Mouse (Mus musculus) forebrain, embryonic 16.5 days (tissue): Measurements from ENCODE around the gene Klk13. TPM values are rescaled to one million over a fixed set of nuclear protein-coding genes. Genes with fewer than 3 reads are reported as not detected.

Experiments used
- polyA plus RNA-seq: library from polyadenylated mRNA; unstranded; fragments of >200 nt; fragmentation: Nextera tagmentation; extraction: Ambion mirVana; gene quantifications from 2 replicates; pipeline ENCODE4 v1.2.1, GENCODE M21; 2015

The Klk13 gene
- polyA plus RNA-seq, 1 experiment from 2014 or later = not detected

Other genes starting within 250 kb of the Klk13 start
- gene Vsig10l, start 249.4 kb upstream of the Klk13 start, polyA plus RNA-seq = 5.5 and 7.3 TPM in 2 replicates
- gene Iglon5, start 222.5 kb upstream of the Klk13 start, polyA plus RNA-seq = 4.3 and 4.5 TPM in 2 replicates
- not detected in 2 replicates for gene 4931406B18Rik, start 206.6 kb upstream of the Klk13 start, polyA plus RNA-seq
- gene Cd33, start 168.1 kb upstream of the Klk13 start, polyA plus RNA-seq = 0.92 and 1.9 TPM in 2 replicates
- 12.5 TPM in 2 replicates for gene Zfp658, start 150.3 kb upstream of the Klk13 start, polyA plus RNA-seq
- 18.5 and 20.9 TPM in 2 replicates for gene Zfp719, start 133.0 kb upstream of the Klk13 start, polyA plus RNA-seq
- gene Zfp819, start 105.4 kb upstream of the Klk13 start, polyA plus RNA-seq = 0.23 and 0.26 TPM in 2 replicates
- not detected in 2 replicates for gene Ceacam18, start 77.9 kb upstream of the Klk13 start, polyA plus RNA-seq
- gene Siglece, start 52.4 kb upstream of the Klk13 start, polyA plus RNA-seq = 0.12 and 0.29 TPM in 2 replicates
- gene Ctu1, start 40.6 kb upstream of the Klk13 start, polyA plus RNA-seq = 29.3 and 31.9 TPM in 2 replicates
- gene Klk14, start 22.1 kb upstream of the Klk13 start, polyA plus RNA-seq = not detected in 2 replicates
- gene Klk12, start 56.3 kb downstream of the Klk13 start, polyA plus RNA-seq = not detected in 2 replicates
- gene Klk11, start 62.0 kb downstream of the Klk13 start, polyA plus RNA-seq = not detected in 2 replicates
- 0.35 TPM in 2 replicates for gene Klk10, start 68.5 kb downstream of the Klk13 start, polyA plus RNA-seq
- 0.23 TPM in 1 of 2 replicates, not detected in the other for gene Klk9, start 79.3 kb downstream of the Klk13 start, polyA plus RNA-seq
- gene Klk8, start 85.0 kb downstream of the Klk13 start, polyA plus RNA-seq = 5.8 and 6.8 TPM in 2 replicates
- not detected in 2 replicates for gene Klk7, start 98.7 kb downstream of the Klk13 start, polyA plus RNA-seq
- gene Klk6, start 111.9 kb downstream of the Klk13 start, polyA plus RNA-seq = not detected in 2 replicates
- gene Klk5, start 129.4 kb downstream of the Klk13 start, polyA plus RNA-seq = not detected in 2 replicates
- gene Klk4, start 168.6 kb downstream of the Klk13 start, polyA plus RNA-seq = 0.33 and 0.46 TPM in 2 replicates
- gene Klk15, start 221.2 kb downstream of the Klk13 start, polyA plus RNA-seq = not detected in 2 replicates
- gene Klk1b8, start 238.1 kb downstream of the Klk13 start, polyA plus RNA-seq = not detected in 2 replicates